Mouse (Mus musculus): ENCODE results near the gene Ltbp2. TPM values are rescaled to one million over a fixed set of nuclear protein-coding genes. Genes with fewer than 3 reads are reported as not detected.

Ltbp2 gene
- polyA plus RNA-seq, 1 experiment = 3.7 TPM

DNA sequence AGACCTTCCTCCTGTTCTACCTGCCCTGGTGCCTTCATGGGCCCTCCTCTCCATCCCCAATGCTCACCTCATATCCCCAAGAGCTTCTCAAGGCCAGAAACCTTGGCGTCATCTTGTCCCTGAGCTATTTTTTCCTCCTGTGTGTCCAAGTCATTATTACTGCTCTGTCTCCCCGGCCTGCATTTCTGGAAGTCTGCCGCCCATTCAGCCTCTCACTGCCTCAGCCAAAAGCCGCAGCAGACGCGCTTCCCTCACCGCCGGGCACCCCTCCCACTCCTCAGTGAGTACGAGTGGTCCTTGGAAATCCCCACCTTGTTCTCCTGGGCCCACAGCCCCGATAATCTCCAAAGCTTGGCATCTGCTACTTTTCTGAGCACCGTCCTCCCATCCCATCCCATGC is 3.8 kb upstream of the Ltbp2 start:
- peaks cover 13% of the 10 kb centered on the region for H3K4me1 ChIP-seq (ENCODE audit: control insufficient read depth, insufficient read depth, low read length)
- H3K27ac ChIP-seq (ENCODE audit: control insufficient read depth, insufficient read depth, low read depth, low read length) = no peak overlapping the region
- no peak for TF ChIP-seq POLR2A (IDR thresholded peaks at IDR 0.05; ENCODE audit: control insufficient read depth, low read depth, low read length)
- no peak for TF ChIP-seq CTCF (IDR thresholded peaks at IDR 0.05; ENCODE audit: control insufficient read depth, insufficient read depth, insufficient replicate concordance, low read depth, low read length)
- no peaks in the 10 kb centered on the region for H3K27me3 ChIP-seq (ENCODE audit: control insufficient read depth, insufficient read depth, low read length)
- no peaks in the 10 kb centered on the region for H3K36me3 ChIP-seq (ENCODE audit: control insufficient read depth, insufficient read depth, low read length)
- no peak overlapping the region for H3K4me3 ChIP-seq (ENCODE audit: control insufficient read depth, low read depth, low read length)

- peak overlapping the region; percentile 82 for H3K4me3 ChIP-seq (ENCODE audit: control insufficient read depth, low read depth, low read length)
- no peaks in the 10 kb centered on the region for H3K36me3 ChIP-seq (ENCODE audit: control insufficient read depth, insufficient read depth, low read length)
- H3K27ac ChIP-seq (ENCODE audit: control insufficient read depth, insufficient read depth, low read depth, low read length) = no peak overlapping the region
- no peaks in the 10 kb centered on the region for H3K27me3 ChIP-seq (ENCODE audit: control insufficient read depth, insufficient read depth, low read length)
- TF ChIP-seq CTCF (IDR thresholded peaks at IDR 0.05; ENCODE audit: control insufficient read depth, insufficient read depth, insufficient replicate concordance, low read depth, low read length) = no peak
- TF ChIP-seq POLR2A (IDR thresholded peaks at IDR 0.05; ENCODE audit: control insufficient read depth, low read depth, low read length) = no peak
- peaks cover 13% of the 10 kb centered on the region for H3K4me1 ChIP-seq (ENCODE audit: control insufficient read depth, insufficient read depth, low read length)
Observed at GRCm38 (mm10) chr12:84875761-84876480, 411 bp downstream of the Ltbp2 start.

DNA sequence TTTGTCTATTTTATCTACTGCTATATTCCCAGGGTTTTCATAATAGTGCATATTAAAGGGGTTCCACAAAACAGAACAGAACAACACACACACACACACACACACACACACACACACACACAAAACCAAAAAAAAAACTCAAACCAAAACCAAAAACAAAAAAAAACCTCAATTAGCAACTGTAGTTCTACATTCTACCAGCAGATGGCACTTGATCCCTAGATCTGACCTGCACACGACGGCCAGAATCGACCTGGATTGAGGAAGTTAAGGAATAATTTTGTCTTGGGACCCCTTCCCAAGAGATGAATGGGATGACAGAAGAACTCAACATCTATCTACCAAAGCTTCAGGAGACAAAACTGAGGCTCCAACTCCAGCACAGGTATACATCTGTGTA is 2.9 kb downstream of the Ltbp2 start:
- TF ChIP-seq POLR2A (IDR thresholded peaks at IDR 0.05; ENCODE audit: control insufficient read depth, low read depth, low read length) (no peak), CTCF (IDR thresholded peaks at IDR 0.05; ENCODE audit: control insufficient read depth, insufficient read depth, insufficient replicate concordance, low read depth, low read length) (peak; percentile 38; the same call in 1 of the 2 replicates)
- H3K4me1 ChIP-seq (ENCODE audit: control insufficient read depth, insufficient read depth, low read length) = peaks cover 13% of the 10 kb centered on the region
- H3K4me3 ChIP-seq (ENCODE audit: control insufficient read depth, low read depth, low read length) = no peak overlapping the region
- no peak overlapping the region for H3K27ac ChIP-seq (ENCODE audit: control insufficient read depth, insufficient read depth, low read depth, low read length)
- no peaks in the 10 kb centered on the region for H3K27me3 ChIP-seq (ENCODE audit: control insufficient read depth, insufficient read depth, low read length)
- no peaks in the 10 kb centered on the region for H3K36me3 ChIP-seq (ENCODE audit: control insufficient read depth, insufficient read depth, low read length)

DNA sequence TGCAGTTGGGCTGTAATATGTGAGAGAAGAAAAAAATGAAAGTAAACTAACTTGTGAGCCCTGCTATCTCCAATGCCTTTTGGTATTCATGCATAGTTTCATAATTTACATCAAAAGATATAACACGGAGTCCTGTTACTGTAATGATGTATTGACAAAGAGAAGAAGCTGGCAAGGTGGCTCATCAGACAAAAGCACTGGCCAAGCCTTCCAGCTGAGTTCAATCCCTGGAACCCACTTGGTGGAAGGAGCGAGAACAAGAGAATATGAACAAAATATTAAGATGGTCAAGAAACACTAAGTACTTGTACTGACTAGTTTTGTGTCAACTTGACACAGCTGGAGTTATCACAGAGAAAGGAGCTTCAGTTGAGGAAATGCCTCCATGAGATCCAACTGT is 4.0 kb downstream of the Ltbp2 start:
- Histone ChIP-seq H3K4me1 (ENCODE audit: control insufficient read depth, insufficient read depth, low read length) (peaks cover 13% of the 10 kb centered on the region), H3K36me3 (ENCODE audit: control insufficient read depth, insufficient read depth, low read length) (no peaks in the 10 kb centered on the region), H3K27ac (ENCODE audit: control insufficient read depth, insufficient read depth, low read depth, low read length) (no peak overlapping the region), H3K4me3 (ENCODE audit: control insufficient read depth, low read depth, low read length) (no peak overlapping the region), H3K27me3 (ENCODE audit: control insufficient read depth, insufficient read depth, low read length) (no peaks in the 10 kb centered on the region)
- TF ChIP-seq CTCF (IDR thresholded peaks at IDR 0.05; ENCODE audit: control insufficient read depth, insufficient read depth, insufficient replicate concordance, low read depth, low read length) = no peak
- no peak for TF ChIP-seq POLR2A (IDR thresholded peaks at IDR 0.05; ENCODE audit: control insufficient read depth, low read depth, low read length)

DNA sequence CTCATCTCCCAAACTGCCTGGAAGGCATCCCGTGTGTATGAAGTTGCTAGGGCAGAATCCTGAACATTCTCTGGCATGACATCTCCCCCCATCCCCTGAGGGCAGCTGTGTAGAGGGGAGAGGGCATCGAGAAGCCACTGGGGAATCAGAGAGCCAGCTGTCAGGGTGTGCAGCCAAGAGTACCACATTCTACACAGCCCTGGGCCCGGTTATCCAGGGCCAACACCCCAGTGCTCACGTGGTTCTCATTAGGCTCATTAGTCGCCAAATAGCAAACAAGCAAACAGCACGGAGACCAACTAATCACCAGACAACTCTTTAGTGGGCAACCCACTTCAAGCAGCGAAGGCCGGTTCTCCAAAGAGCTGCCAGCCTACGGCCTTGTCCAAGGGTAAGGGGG is 10.9 kb downstream of the Ltbp2 start:
- no peaks in the 10 kb centered on the region for H3K36me3 ChIP-seq (ENCODE audit: control insufficient read depth, insufficient read depth, low read length)
- TF ChIP-seq POLR2A (IDR thresholded peaks at IDR 0.05; ENCODE audit: control insufficient read depth, low read depth, low read length) = no peak
- no peak for TF ChIP-seq CTCF (IDR thresholded peaks at IDR 0.05; ENCODE audit: control insufficient read depth, insufficient read depth, insufficient replicate concordance, low read depth, low read length)
- H3K27ac ChIP-seq (ENCODE audit: control insufficient read depth, insufficient read depth, low read depth, low read length) = no peak overlapping the region
- H3K27me3 ChIP-seq (ENCODE audit: control insufficient read depth, insufficient read depth, low read length) = no peaks in the 10 kb centered on the region
- no peaks in the 10 kb centered on the region for H3K4me1 ChIP-seq (ENCODE audit: control insufficient read depth, insufficient read depth, low read length)
- no peak overlapping the region for H3K4me3 ChIP-seq (ENCODE audit: control insufficient read depth, low read depth, low read length)

- H3K4me3 ChIP-seq (ENCODE audit: control insufficient read depth, low read depth, low read length) = no peak overlapping the region
- H3K36me3 ChIP-seq (ENCODE audit: control insufficient read depth, insufficient read depth, low read length) = no peaks in the 10 kb centered on the region
- no peaks in the 10 kb centered on the region for H3K27me3 ChIP-seq (ENCODE audit: control insufficient read depth, insufficient read depth, low read length)
- no peaks in the 10 kb centered on the region for H3K4me1 ChIP-seq (ENCODE audit: control insufficient read depth, insufficient read depth, low read length)
- no peak for TF ChIP-seq CTCF (IDR thresholded peaks at IDR 0.05; ENCODE audit: control insufficient read depth, insufficient read depth, insufficient replicate concordance, low read depth, low read length)
- no peak for TF ChIP-seq POLR2A (IDR thresholded peaks at IDR 0.05; ENCODE audit: control insufficient read depth, low read depth, low read length)
- H3K27ac ChIP-seq (ENCODE audit: control insufficient read depth, insufficient read depth, low read depth, low read length) = no peak overlapping the region
Observed at GRCm38 (mm10) chr12:84864801-84865200, 11.5 kb downstream of the Ltbp2 start.

DNA sequence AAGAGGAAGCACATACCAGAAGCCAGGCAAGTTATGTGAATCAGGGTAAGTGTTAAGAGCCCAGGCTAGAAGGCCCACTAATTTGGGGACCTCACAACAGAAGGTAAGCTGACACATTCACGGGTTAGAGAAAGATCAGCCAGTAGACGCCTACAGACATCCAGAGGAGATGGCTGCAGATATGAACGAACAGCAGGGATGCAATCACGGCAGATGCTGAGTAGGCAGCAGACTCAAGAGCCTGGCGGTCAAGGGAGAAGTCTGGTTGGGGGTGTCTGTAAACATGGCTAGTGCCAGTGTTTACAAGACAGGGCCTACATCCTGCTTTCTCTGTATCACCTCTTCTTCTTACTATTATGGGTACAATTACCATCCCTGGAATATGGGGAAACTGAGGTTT is 13.1 kb downstream of the Ltbp2 start:
- no peaks in the 10 kb centered on the region for H3K4me1 ChIP-seq (ENCODE audit: control insufficient read depth, insufficient read depth, low read length)
- H3K27me3 ChIP-seq (ENCODE audit: control insufficient read depth, insufficient read depth, low read length) = no peaks in the 10 kb centered on the region
- no peak overlapping the region for H3K27ac ChIP-seq (ENCODE audit: control insufficient read depth, insufficient read depth, low read depth, low read length)

More for the DNA sequence above, 13.1 kb downstream of the Ltbp2 start:
- Histone ChIP-seq H3K36me3 (ENCODE audit: control insufficient read depth, insufficient read depth, low read length) (no peaks in the 10 kb centered on the region), H3K4me3 (ENCODE audit: control insufficient read depth, low read depth, low read length) (no peak overlapping the region)
- TF ChIP-seq CTCF (IDR thresholded peaks at IDR 0.05; ENCODE audit: control insufficient read depth, insufficient read depth, insufficient replicate concordance, low read depth, low read length) = no peak
